Mouse (Mus musculus): ENCODE measurements around the gene Gm47189. TPM values are rescaled to one million over a fixed set of nuclear protein-coding genes. Genes with fewer than 3 reads are reported as not detected.
"Not testable (repeated sequence)": the region's sequence is repeated elsewhere in the genome, so short reads cannot be mapped to it uniquely, and the experiment has no call there.

Gm47189 gene
- polyA plus RNA-seq (2012; fragmentation: generic; extraction: Trizol): not detected
- long read RNA-seq, experiment 1: 0 reads
- long read RNA-seq, experiment 2: 0 reads

- H3K79me3 ChIP-seq (ENCODE audit: low read depth); H3K79me2 ChIP-seq (ENCODE audit: control insufficient read depth, insufficient read depth); H3K4me3 ChIP-seq (ENCODE audit: insufficient read depth, poor library complexity, severe bottlenecking); H3K27me3 ChIP-seq (ENCODE audit: control insufficient read depth, insufficient read depth, insufficient read length); H3K36me3 ChIP-seq (ENCODE audit: control insufficient read depth, insufficient read depth); H3ac ChIP-seq (ENCODE audit: control insufficient read depth, insufficient read length, low read depth): not testable (repeated sequence)
Observed at GRCm38 (mm10) chr14:41772341-41772740, at the start of gene Gm47189. Gm47189 (minus strand) TSS chr14:41772441.

- not testable (repeated sequence) for H3K27me3 ChIP-seq (ENCODE audit: control insufficient read depth, insufficient read depth, insufficient read length); H3ac ChIP-seq (ENCODE audit: control insufficient read depth, insufficient read length, low read depth); H3K79me2 ChIP-seq (ENCODE audit: control insufficient read depth, insufficient read depth); H3K79me3 ChIP-seq (ENCODE audit: low read depth); H3K4me3 ChIP-seq (ENCODE audit: insufficient read depth, poor library complexity, severe bottlenecking); H3K36me3 ChIP-seq (ENCODE audit: control insufficient read depth, insufficient read depth)
Observed at GRCm38 (mm10) chr14:41755931-41756330, 16.3 kb downstream of the Gm47189 start.

GRCm38 (mm10) chr14:41750514-41750913 is 21.7 kb downstream of the Gm47189 start, which contains the start of gene Gm7929:
Gm7929 (minus strand) TSS chr14:41750614.
- not testable (repeated sequence) for H3K79me3 ChIP-seq (ENCODE audit: low read depth); H3ac ChIP-seq (ENCODE audit: control insufficient read depth, insufficient read length, low read depth); H3K36me3 ChIP-seq (ENCODE audit: control insufficient read depth, insufficient read depth); H3K4me3 ChIP-seq (ENCODE audit: insufficient read depth, poor library complexity, severe bottlenecking); H3K27me3 ChIP-seq (ENCODE audit: control insufficient read depth, insufficient read depth, insufficient read length); H3K79me2 ChIP-seq (ENCODE audit: control insufficient read depth, insufficient read depth)

GRCm38 (mm10) chr14:41723437-41723836 is 48.8 kb downstream of the Gm47189 start:
- not testable (repeated sequence) for H3K27me3 ChIP-seq (ENCODE audit: control insufficient read depth, insufficient read depth, insufficient read length); H3K36me3 ChIP-seq (ENCODE audit: control insufficient read depth, insufficient read depth); H3K4me3 ChIP-seq (ENCODE audit: insufficient read depth, poor library complexity, severe bottlenecking); H3ac ChIP-seq (ENCODE audit: control insufficient read depth, insufficient read length, low read depth); H3K79me3 ChIP-seq (ENCODE audit: low read depth); H3K79me2 ChIP-seq (ENCODE audit: control insufficient read depth, insufficient read depth)

GRCm38 (mm10) chr14:41717180-41717579 is 55.1 kb downstream of the Gm47189 start:
- H3ac ChIP-seq (ENCODE audit: control insufficient read depth, insufficient read length, low read depth); H3K27me3 ChIP-seq (ENCODE audit: control insufficient read depth, insufficient read depth, insufficient read length); H3K79me3 ChIP-seq (ENCODE audit: low read depth); H3K4me3 ChIP-seq (ENCODE audit: insufficient read depth, poor library complexity, severe bottlenecking); H3K79me2 ChIP-seq (ENCODE audit: control insufficient read depth, insufficient read depth); H3K36me3 ChIP-seq (ENCODE audit: control insufficient read depth, insufficient read depth): not testable (repeated sequence)

Other genes starting within 250 kb of the Gm47189 start
- not detected for gene Gm7970, start 216.9 kb downstream of the Gm47189 start, polyA plus RNA-seq (2012; fragmentation: generic; extraction: Trizol)
- gene 1700049E17Rik2, start 199.2 kb downstream of the Gm47189 start, polyA plus RNA-seq (2012; fragmentation: generic; extraction: Trizol): not detected
- gene Gm3072, start 147.8 kb downstream of the Gm47189 start, polyA plus RNA-seq (2012; fragmentation: generic; extraction: Trizol): not detected
- gene Gm3676, start 126.0 kb downstream of the Gm47189 start, polyA plus RNA-seq (2012; fragmentation: generic; extraction: Trizol): not detected
- not detected for gene Gm8068, start 70.6 kb downstream of the Gm47189 start, polyA plus RNA-seq (2012; fragmentation: generic; extraction: Trizol)
- not detected for gene Gm7929, start 21.8 kb downstream of the Gm47189 start, polyA plus RNA-seq (2012; fragmentation: generic; extraction: Trizol)
- gene Gm7980, start 134.8 kb upstream of the Gm47189 start, polyA plus RNA-seq (2012; fragmentation: generic; extraction: Trizol): not detected
- gene 1700049E17Rik1, start 152.5 kb upstream of the Gm47189 start, polyA plus RNA-seq (2012; fragmentation: generic; extraction: Trizol): not detected
- gene 1700024B05Rik, start 171.6 kb upstream of the Gm47189 start, polyA plus RNA-seq (2012; fragmentation: generic; extraction: Trizol): not detected
- gene Gm6401, start 195.5 kb upstream of the Gm47189 start, polyA plus RNA-seq (2012; fragmentation: generic; extraction: Trizol): not detected
- 0.04 TPM for gene Gm3543, start 210.9 kb upstream of the Gm47189 start, polyA plus RNA-seq (2012; fragmentation: generic; extraction: Trizol)

Measured in C2C12 (cell line).